Mouse (Mus musculus): ENCODE results near the gene Akna.

Gene Akna

GRCm38 (mm10) chr4:63382676-63383369, 20.3 kb downstream of the Akna start:
- no peak for DNase-seq

GRCm38 (mm10) chr4:63377483-63377882, 25.7 kb downstream of the Akna start:
- no peak for DNase-seq

- DNase-seq, result peak; percentile 15 to 20
Observed at GRCm38 (mm10) chr4:63375367-63375766, 27.8 kb downstream of the Akna start.

GRCm38 (mm10) chr4:63374331-63374730, 28.8 kb downstream of the Akna start:
- no peak for DNase-seq

GRCm38 (mm10) chr4:63373404-63373803, 29.8 kb downstream of the Akna start:
- no peak for DNase-seq

GRCm38 (mm10) chr4:63371890-63372289, 31.3 kb downstream of the Akna start:
- no peak for DNase-seq

- no peak for DNase-seq
Observed at GRCm38 (mm10) chr4:63370897-63371296, 32.3 kb downstream of the Akna start.

GRCm38 (mm10) chr4:63368577-63368976, 34.6 kb downstream of the Akna start:
- DNase-seq, result peak; percentile 79 to 83

- DNase-seq, result no peak
Observed at GRCm38 (mm10) chr4:63362150-63362549, 41.0 kb downstream of the Akna start, which contains the start of gene Orm2. Orm2 (plus strand) TSS chr4:63362449.

- DNase-seq, result no peak
Observed at GRCm38 (mm10) chr4:63359861-63360260, 43.3 kb downstream of the Akna start.

GRCm38 (mm10) chr4:63356981-63357570, 46.1 kb downstream of the Akna start:
- no peak for DNase-seq

- DNase-seq, result no peak
Observed at GRCm38 (mm10) chr4:63355877-63356665, 47.1 kb downstream of the Akna start, which contains the start of gene Orm3. Orm3 (plus strand) TSS chr4:63356162.

GRCm38 (mm10) chr4:63348524-63348923, 54.6 kb downstream of the Akna start:
- no peak for DNase-seq

GRCm38 (mm10) chr4:63346659-63347058, 56.5 kb downstream of the Akna start:
- no peak for DNase-seq

- no peak for DNase-seq
Observed at GRCm38 (mm10) chr4:63345261-63345660, 57.9 kb downstream of the Akna start.

GRCm38 (mm10) chr4:63344295-63344694, 58.9 kb downstream of the Akna start, which contains the start of gene Orm1:
Orm1 (plus strand) TSS chr4:63344560.
- no peak for DNase-seq

- no peak for DNase-seq
Observed at GRCm38 (mm10) chr4:63343608-63344007, 59.5 kb downstream of the Akna start.

GRCm38 (mm10) chr4:63342491-63342890, 60.7 kb downstream of the Akna start:
- no peak for DNase-seq

- DNase-seq, result no peak
Observed at GRCm38 (mm10) chr4:63338414-63339076, 64.6 kb downstream of the Akna start.

- no peak for DNase-seq
Observed at GRCm38 (mm10) chr4:63333403-63333802, 69.8 kb downstream of the Akna start.

- DNase-seq, result no peak
Observed at GRCm38 (mm10) chr4:63323275-63323815, 79.8 kb downstream of the Akna start.

GRCm38 (mm10) chr4:63319566-63319965, 83.6 kb downstream of the Akna start:
- peak; percentile 75 to 79 for DNase-seq
